Mouse (Mus musculus) embryo, embryonic 11.5 days (tissue): ENCODE results near the gene Synrg.

Experiments
- DNase-seq: peaks from one replicate; pipeline ENCODE4 v3.0.0-alpha.2; 2012; ENCODE audit warnings: low read depth, low spot score

Gene Synrg

GRCm38 (mm10) chr11:84073816-84074764 is 109.9 kb downstream of the Synrg start:
- no peak for DNase-seq

GRCm38 (mm10) chr11:84077008-84077407 is 112.8 kb downstream of the Synrg start:
- no peak for DNase-seq

GRCm38 (mm10) chr11:84078601-84079000 is 114.4 kb downstream of the Synrg start:
- no peak for DNase-seq

GRCm38 (mm10) chr11:84079361-84079760 is 115.1 kb downstream of the Synrg start:
- no peak for DNase-seq

- no peak for DNase-seq
Observed at GRCm38 (mm10) chr11:84079887-84080286, 115.7 kb downstream of the Synrg start.

GRCm38 (mm10) chr11:84080327-84080726 is 116.1 kb downstream of the Synrg start:
- no peak for DNase-seq

GRCm38 (mm10) chr11:84081901-84082300 is 117.7 kb downstream of the Synrg start:
- DNase-seq = no peak

GRCm38 (mm10) chr11:84090572-84090971 is 126.3 kb downstream of the Synrg start:
- no peak for DNase-seq
